Mouse (Mus musculus): Measurements from ENCODE around the gene Gm36864. TPM values are rescaled to one million over a fixed set of nuclear protein-coding genes. Genes with fewer than 3 reads are reported as not detected.
"Not testable (repeated sequence)": the region's sequence is repeated elsewhere in the genome, so short reads cannot be mapped to it uniquely, and the experiment has no call there.

Gene Gm36864
- not detected in 2 replicates for total RNA-seq (2015)
- not detected in 2 replicates for total RNA-seq (2017)

- no peak for ATAC-seq (replicated peaks; ENCODE audit: poor library complexity)
Observed at GRCm38 (mm10) chr7:44235909-44236308, at the start of gene Gm36864. Gene Gm36864 (plus strand): TSS chr7:44236177.

GRCm38 (mm10) chr7:44186516-44186915 is 49.5 kb upstream of the Gm36864 start:
- ATAC-seq (replicated peaks; ENCODE audit: poor library complexity): not testable (repeated sequence)

GRCm38 (mm10) chr7:44187936-44188335 is 48.0 kb upstream of the Gm36864 start, which contains the start of gene Klk1b24:
Gene Klk1b24 (plus strand): TSS chr7:44188236.
- ATAC-seq (replicated peaks; ENCODE audit: poor library complexity): not testable (repeated sequence)

GRCm38 (mm10) chr7:44193466-44193865 is 42.5 kb upstream of the Gm36864 start:
- not testable (repeated sequence) for ATAC-seq (replicated peaks; ENCODE audit: poor library complexity)

- ATAC-seq (replicated peaks; ENCODE audit: poor library complexity): no peak
Observed at GRCm38 (mm10) chr7:44197891-44198290, 38.1 kb upstream of the Gm36864 start, which contains the start of gene Klk1b3. Gene Klk1b3 (plus strand): TSS chr7:44198191.

- ATAC-seq (replicated peaks; ENCODE audit: poor library complexity): not testable (repeated sequence)
Observed at GRCm38 (mm10) chr7:44207135-44207534, 28.8 kb upstream of the Gm36864 start, which contains the start of gene Klk1b4. Gene Klk1b4 (plus strand): TSS chr7:44207435.

GRCm38 (mm10) chr7:44208307-44208706 is 27.7 kb upstream of the Gm36864 start:
- no peak for ATAC-seq (replicated peaks; ENCODE audit: poor library complexity)

- no peak for ATAC-seq (replicated peaks; ENCODE audit: poor library complexity)
Observed at GRCm38 (mm10) chr7:44215645-44216044, 20.3 kb upstream of the Gm36864 start, which contains the start of gene Klk1b5. Gene Klk1b5 (plus strand): TSS chr7:44215945.

- not testable (repeated sequence) for ATAC-seq (replicated peaks; ENCODE audit: poor library complexity)
Observed at GRCm38 (mm10) chr7:44221601-44222000, 14.4 kb upstream of the Gm36864 start.

GRCm38 (mm10) chr7:44222335-44222734 is 13.6 kb upstream of the Gm36864 start:
- ATAC-seq (replicated peaks; ENCODE audit: poor library complexity): not testable (repeated sequence)

GRCm38 (mm10) chr7:44225076-44225475 is 10.9 kb upstream of the Gm36864 start, which contains the start of gene Klk1:
Gene Klk1 (plus strand): TSS chr7:44225360.
- no peak for ATAC-seq (replicated peaks; ENCODE audit: poor library complexity)

GRCm38 (mm10) chr7:44239913-44240312 is 3.9 kb downstream of the Gm36864 start:
- no peak; the same call in 1 of the 2 replicates for ATAC-seq (replicated peaks; ENCODE audit: poor library complexity)

- ATAC-seq (replicated peaks; ENCODE audit: poor library complexity): peak; percentile 30
Observed at GRCm38 (mm10) chr7:44240712-44241111, 4.7 kb downstream of the Gm36864 start.

- ATAC-seq (replicated peaks; ENCODE audit: poor library complexity): no peak
Observed at GRCm38 (mm10) chr7:44241163-44241562, 5.2 kb downstream of the Gm36864 start.

GRCm38 (mm10) chr7:44244080-44244479 is 8.1 kb downstream of the Gm36864 start:
- ATAC-seq (replicated peaks; ENCODE audit: poor library complexity): no peak

GRCm38 (mm10) chr7:44246055-44246983 is 10.3 kb downstream of the Gm36864 start, which contains the start of the genes 1700028J19Rik and 2410002F23Rik:
Gene 1700028J19Rik (minus strand): TSS chr7:44246695.
Gene 2410002F23Rik (plus strand): TSS chr7:44246722.
- peak; percentile 87 for ATAC-seq (replicated peaks; ENCODE audit: poor library complexity)

GRCm38 (mm10) chr7:44246984-44247470 is 11.1 kb downstream of the Gm36864 start:
- ATAC-seq (replicated peaks; ENCODE audit: poor library complexity): peak; percentile 55

GRCm38 (mm10) chr7:44247971-44248370 is 12.0 kb downstream of the Gm36864 start:
- no peak for ATAC-seq (replicated peaks; ENCODE audit: poor library complexity)

- ATAC-seq (replicated peaks; ENCODE audit: poor library complexity): no peak
Observed at GRCm38 (mm10) chr7:44249248-44249647, 13.3 kb downstream of the Gm36864 start.

- ATAC-seq (replicated peaks; ENCODE audit: poor library complexity): not testable (repeated sequence)
Observed at GRCm38 (mm10) chr7:44250732-44251275, 14.8 kb downstream of the Gm36864 start.

- ATAC-seq (replicated peaks; ENCODE audit: poor library complexity): 0 out of 2 replicates have a peak, but pooled peaks have one; percentile 12
Observed at GRCm38 (mm10) chr7:44253023-44253616, 17.1 kb downstream of the Gm36864 start.
